Mouse (Mus musculus) cerebellum, postnatal 14 days (tissue): Measurements from ENCODE around the gene Znrf3.

Experiments used
- DNase-seq, 2 experiments: peaks; one replicate each; pipeline ENCODE4 v3.0.0; 2021; ENCODE audit warnings: mixed read lengths in 2 of 2

The Znrf3 gene

GRCm38 (mm10) chr11:5263078-5263730, 181.4 kb downstream of the Znrf3 start:
- DNase-seq: no peak

- peak; percentile 96 to 97 for DNase-seq
These were observed 182.9 kb downstream of the Znrf3 start, which contains the start of gene Kremen1 for GRCm38 (mm10) chr11:5261508-5262392. Kremen1 (minus strand) TSS chr11:5261558.

GRCm38 (mm10) chr11:5260942-5261459, 183.6 kb downstream of the Znrf3 start:
- DNase-seq: peak; percentile 51 to 53

- no peak for DNase-seq
These were observed 184.6 kb downstream of the Znrf3 start for GRCm38 (mm10) chr11:5259944-5260598.

- DNase-seq: no peak
These were observed 186.6 kb downstream of the Znrf3 start for GRCm38 (mm10) chr11:5258036-5258435.

GRCm38 (mm10) chr11:5257151-5257862, 187.3 kb downstream of the Znrf3 start:
- no peak for DNase-seq

GRCm38 (mm10) chr11:5255509-5256014, 189.1 kb downstream of the Znrf3 start:
- DNase-seq: no peak

GRCm38 (mm10) chr11:5254016-5254415, 190.6 kb downstream of the Znrf3 start:
- no peak for DNase-seq

- DNase-seq: no peak
These were observed 191.1 kb downstream of the Znrf3 start for GRCm38 (mm10) chr11:5253528-5253927.

GRCm38 (mm10) chr11:5252727-5253126, 191.9 kb downstream of the Znrf3 start:
- no peak for DNase-seq

GRCm38 (mm10) chr11:5251112-5251511, 193.5 kb downstream of the Znrf3 start:
- DNase-seq: no peak

- no peak for DNase-seq
These were observed 196.4 kb downstream of the Znrf3 start for GRCm38 (mm10) chr11:5248200-5248599.

GRCm38 (mm10) chr11:5245431-5245830, 199.2 kb downstream of the Znrf3 start:
- no peak for DNase-seq

- no peak for DNase-seq
These were observed 199.9 kb downstream of the Znrf3 start for GRCm38 (mm10) chr11:5244749-5245130.

GRCm38 (mm10) chr11:5243812-5244748, 200.6 kb downstream of the Znrf3 start:
- peak in 1 of 2 experiments; percentile 17 for DNase-seq

- no peak for DNase-seq
These were observed 201.4 kb downstream of the Znrf3 start for GRCm38 (mm10) chr11:5243208-5243607.

- DNase-seq: no peak
These were observed 202.5 kb downstream of the Znrf3 start for GRCm38 (mm10) chr11:5242158-5242557.

GRCm38 (mm10) chr11:5239706-5240690, 204.6 kb downstream of the Znrf3 start:
- no peak for DNase-seq
